Mouse (Mus musculus): ENCODE results near the gene Olfr523. TPM values are rescaled to one million over a fixed set of nuclear protein-coding genes. Genes with fewer than 3 reads are reported as not detected.

Gene Olfr523
- total RNA-seq, 2 experiments from 2014 or later = not detected

Other genes starting within 250 kb of the Olfr523 start
- gene Utf1, start 229.4 kb upstream of the Olfr523 start, total RNA-seq (2021) = not detected
- not detected for gene 6430531B16Rik, start 194.5 kb upstream of the Olfr523 start, total RNA-seq (2021)
- gene Adam8, start 180.7 kb upstream of the Olfr523 start, total RNA-seq (2021) = 1 to 10 TPM in 1 of 2 experiments, under 1 TPM in 1; 0.37 to 2.1 TPM
- gene Zfp511, start 136.8 kb upstream of the Olfr523 start, total RNA-seq (2021) = 1 to 10 TPM; 7.5 to 8.4 TPM
- gene Tubgcp2, start 136.5 kb upstream of the Olfr523 start, total RNA-seq (2021) = 10 to 100 TPM; 31.9 to 35.4 TPM
- gene Msx3, start 124.1 kb upstream of the Olfr523 start, total RNA-seq (2021) = not detected
- gene Caly, start 90.7 kb upstream of the Olfr523 start, total RNA-seq (2021) = not detected
- gene Prap1, start 79.8 kb upstream of the Olfr523 start, total RNA-seq (2021) = not detected
- 10 to 100 TPM; 76.2 to 87.2 TPM for gene Fuom, start 70.8 kb upstream of the Olfr523 start, total RNA-seq (2021)
- gene Paox, start 57.4 kb upstream of the Olfr523 start, total RNA-seq (2021) = 1 to 10 TPM; 3.6 to 5.5 TPM
- gene Echs1, start 56.7 kb upstream of the Olfr523 start, total RNA-seq (2021) = 100 to 1,000 TPM; 512 to 515 TPM
- 10 to 100 TPM; 28.5 to 34.2 TPM for gene Mtg1, start 35.7 kb upstream of the Olfr523 start, total RNA-seq (2021)
- under 1 TPM; 0.35 to 0.41 TPM for gene Sprn, start 18.3 kb upstream of the Olfr523 start, total RNA-seq (2021)
- not detected for gene Olfr522, start 8.5 kb upstream of the Olfr523 start, total RNA-seq (2021)
- not detected for gene Olfr524, start 32.7 kb downstream of the Olfr523 start, total RNA-seq (2021)
- gene Cd163l1, start 45.0 kb downstream of the Olfr523 start, total RNA-seq (2021) = under 1 TPM in 1 of 2 experiments, not detected in 1; 0.20 TPM
- not detected for gene 5830411N06Rik, start 74.1 kb downstream of the Olfr523 start, total RNA-seq (2021)
- gene Olfr525, start 147.6 kb downstream of the Olfr523 start, total RNA-seq (2021) = not detected
- not detected for gene Olfr527, start 160.8 kb downstream of the Olfr523 start, total RNA-seq (2021)
- gene Olfr60, start 188.5 kb downstream of the Olfr523 start, total RNA-seq (2021) = not detected
- not detected for gene Olfr530, start 203.1 kb downstream of the Olfr523 start, total RNA-seq (2021)
- gene Olfr531, start 229.7 kb downstream of the Olfr523 start, total RNA-seq (2021) = not detected
- not detected for gene Olfr532, start 248.4 kb downstream of the Olfr523 start, total RNA-seq (2021)